Mouse (Mus musculus): ENCODE data around the gene Esrrg.

GRCm38 (mm10) chr1:187653390-187653789 lies 44.8 kb downstream of the Esrrg start:
- no peak for TF ChIP-seq ETS1 (conservative IDR thresholded peaks at IDR 0.05; ENCODE audit: low read depth, low read length)
- no peak for TF ChIP-seq NRF1 (IDR thresholded peaks at IDR 0.05; ENCODE audit: low read depth, low read length)
- no peak for TF ChIP-seq CTCF (conservative IDR thresholded peaks at IDR 0.05 in 1 of 2, IDR thresholded peaks at IDR 0.05 in 1 of 2; ENCODE audit: low read depth in 2 of 2, low read length in 2 of 2)
- no peak for TF ChIP-seq POLR2A (IDR thresholded peaks at IDR 0.05; ENCODE audit: low read depth, low read length)
- TF ChIP-seq POLR2AphosphoS2 (IDR thresholded peaks at IDR 0.05; ENCODE audit: low read depth, low read length), result no peak
- TF ChIP-seq ZKSCAN1 (IDR thresholded peaks at IDR 0.05; ENCODE audit: borderline replicate concordance, low read depth, low read length), result no peak
- TF ChIP-seq EP300 (IDR thresholded peaks at IDR 0.05; ENCODE audit: low read length), result no peak
- no peak for TF ChIP-seq MAZ (IDR thresholded peaks at IDR 0.05; ENCODE audit: low read depth, low read length)
- TF ChIP-seq SMC3 (IDR thresholded peaks at IDR 0.05; ENCODE audit: low read depth, low read length), result no peak
- TF ChIP-seq KAT2A (IDR thresholded peaks at IDR 0.05; ENCODE audit: insufficient replicate concordance, low read length), result no peak
- TF ChIP-seq CHD2 (IDR thresholded peaks at IDR 0.05; ENCODE audit: low read length), result no peak
